ENCODE assay signal across 8 mouse cellular contexts in the genomic region with DNA sequence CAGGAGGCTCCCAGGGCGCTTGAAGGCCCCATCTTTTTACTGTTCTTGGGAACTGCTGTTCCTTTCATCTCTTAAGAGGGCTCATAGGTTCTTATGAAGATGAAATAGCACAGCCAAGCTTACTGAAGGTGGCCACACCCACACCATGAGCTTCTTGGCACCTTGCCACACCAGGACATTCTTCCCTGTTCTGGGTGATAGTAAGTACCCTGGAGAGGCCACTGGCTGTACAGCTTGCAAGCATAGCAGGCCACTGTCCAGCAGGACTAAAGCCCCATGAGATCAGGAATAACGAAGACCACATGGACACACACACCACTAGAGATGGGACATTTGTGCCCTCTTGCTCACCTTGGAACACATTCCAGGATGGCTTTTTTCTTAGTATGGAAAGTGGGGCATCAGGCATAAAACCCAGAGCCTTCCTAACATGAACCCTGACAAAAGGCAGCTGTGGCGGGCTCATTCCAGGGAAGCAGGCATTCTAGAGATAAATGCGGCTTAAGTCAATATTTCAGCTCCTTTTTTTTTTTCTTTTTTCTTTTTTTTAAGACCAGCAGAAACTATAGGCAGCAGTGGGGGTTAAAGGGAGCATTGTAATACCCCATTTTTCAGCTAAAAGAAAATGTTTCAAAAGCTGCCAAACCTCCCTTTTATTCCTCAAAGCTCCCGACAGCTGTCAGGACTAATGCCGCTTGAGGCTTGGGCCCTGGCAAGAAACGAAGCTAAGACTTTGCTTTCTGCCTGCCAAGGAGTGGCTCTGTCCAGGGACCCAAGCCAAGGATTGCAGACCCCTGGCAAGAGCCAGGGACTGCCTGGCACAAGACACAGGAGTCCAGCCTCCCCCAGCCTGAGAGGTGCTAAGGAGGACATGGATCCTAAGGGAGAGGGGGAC.
DNase-seq lines count a peak whose midpoint lies in the region; ATAC-seq lines count a peak whose summit lies in the region.

No protein-coding gene starts in this region.

- H3K36me3 ChIP-seq in lung, embryonic 16.5 days (ENCODE audit: control insufficient read depth, insufficient read depth, low read length), result peaks cover 2% of the 10 kb centered on the region; the same call in 1 of the 2 replicates

- H3K27me3 ChIP-seq in lung, embryonic 16.5 days (ENCODE audit: control insufficient read depth, insufficient read depth, low read depth, low read length), result no peaks in the 10 kb centered on the region

- peak overlapping the region; percentile 80 for H3K27ac ChIP-seq in lung, embryonic 16.5 days (ENCODE audit: low read length)

- H3K9ac ChIP-seq in lung, embryonic 16.5 days (ENCODE audit: low read length), result peak overlapping the region; percentile 17

- H3K4me2 ChIP-seq in lung, embryonic 16.5 days (ENCODE audit: low read depth, low read length), result no peak overlapping the region

- WGBS in lung, embryonic 16.5 days, result 25% methylated on average over 7 of the region's 7 CpGs

- peak; percentile 34 to 54 for DNase-seq in frontal cortex, postnatal 10 days (ENCODE audit: low spot score in 2 of 2)
- DNase-seq in frontal cortex, postnatal 14 days (ENCODE audit: low spot score in 2 of 2), result no peak
- DNase-seq in urinary bladder, postnatal 36 days (ENCODE audit: low spot score in 2 of 2), result peak; percentile 42 to 59
- no peak for DNase-seq in urinary bladder, adult 18-20 months (ENCODE audit: low spot score in 2 of 2)
- DNase-seq in kidney, adult 11 months, result peak; percentile 46
- no peak for DNase-seq in embryo, embryonic 11 days

- H3K4me1 ChIP-seq in lung, embryonic 16.5 days (replicated peaks; ENCODE audit: control insufficient read depth, insufficient read depth, low read length), result peaks cover 11% of the 10 kb centered on the region

- H3K4me3 ChIP-seq in lung, embryonic 16.5 days (ENCODE audit: low read length), result no peak overlapping the region

- H3K9me3 ChIP-seq in lung, embryonic 16.5 days (ENCODE audit: control insufficient read depth, low read length), result no peaks in the 10 kb centered on the region

- peak; percentile 88 for ATAC-seq in lung, embryonic 16.5 days (ENCODE audit: low read depth)
- no peak for ATAC-seq in granulocyte monocyte progenitor cell, adult 5-6 weeks (replicated peaks; ENCODE audit: poor library complexity, severe bottlenecking)

Comparison
In these comparisons a context has a peak if more than half of its experiments do, and no peak if none do; other contexts are left out.
1. DNase-seq: peak in frontal cortex, postnatal 10 days (2 of 2), urinary bladder, postnatal 36 days (2 of 2) and kidney, adult 11 months (single experiment); none in frontal cortex, postnatal 14 days (0 of 2), urinary bladder, adult 18-20 months (0 of 2) and embryo, embryonic 11 days (single experiment).